Mouse (Mus musculus) kidney, embryonic 14.5 days (tissue): ENCODE results near the gene Sf3b3. TPM values are rescaled to one million over a fixed set of nuclear protein-coding genes. Genes with fewer than 3 reads are reported as not detected.
A peak's percentile ranks its signal among the peaks of the same experiment; 100 is the strongest.

ENCODE experiments used
- ATAC-seq: fragments of 200-750 bp; cut with Nextera tagmentation; 2 replicates; pipeline ENCODE4 v1.8.0; 2017; ENCODE audit warnings: moderate number of reproducible peaks, mild to moderate bottlenecking, moderate TSS enrichment, moderate library complexity; ENCODE audit not compliant: low FRiP score, low TSS enrichment
- H3K27ac ChIP-seq: fragments of 300-500 bp; sonication (generic); 2 replicates; pipeline ENCODE4 v1.5.1; 2014; ENCODE audit warnings: low read depth, mild to moderate bottlenecking, low read length, moderate library complexity, mixed read lengths
- H3K27me3 ChIP-seq: fragments of 300-500 bp; sonication (generic); 2 replicates; pipeline ENCODE4 v1.6.1; 2014; ENCODE audit warnings: mild to moderate bottlenecking, low read length; ENCODE audit not compliant: control insufficient read depth, insufficient read depth
- H3K36me3 ChIP-seq: fragments of 300-500 bp; sonication (generic); 2 replicates; pipeline ENCODE4 v1.6.1; 2014; ENCODE audit warnings: low read length, mixed read lengths; ENCODE audit not compliant: control insufficient read depth, insufficient read depth
- H3K4me1 ChIP-seq: fragments of 300-500 bp; sonication (generic); 2 replicates; pipeline ENCODE4 v1.6.1; 2014; ENCODE audit warnings: low read length, mixed read lengths; ENCODE audit not compliant: control insufficient read depth, insufficient read depth
- H3K4me2 ChIP-seq: fragments of 300-500 bp; sonication (generic); replicated peaks from 2 replicates; pipeline ENCODE4 v1.6.1; 2014; ENCODE audit warnings: low read depth, mild to moderate bottlenecking, low read length
- H3K4me3 ChIP-seq: fragments of 300-500 bp; sonication (generic); 2 replicates; pipeline ENCODE4 v1.5.1; 2014; ENCODE audit warnings: mild to moderate bottlenecking, low read length
- H3K9ac ChIP-seq: fragments of 300-500 bp; sonication (generic); 2 replicates; pipeline ENCODE4 v1.6.1; 2014; ENCODE audit warnings: low read depth, mild to moderate bottlenecking, low read length, moderate library complexity
- H3K9me3 ChIP-seq: fragments of 300-500 bp; sonication (generic); 2 replicates; pipeline ENCODE4 v1.6.1; 2016; ENCODE audit warnings: low read length; ENCODE audit not compliant: control insufficient read depth
- WGBS: fragments of 180-500 bp; shearing (Covaris S2); extraction: QIAGEN DNeasy Blood & Tissue Kit; methylation state at CpG from one replicate; pipeline ENCODE4 v1.1.7; 2014; 5-methylcytosine and 5-hydroxymethylcytosine counted together
- polyA plus RNA-seq: library from polyadenylated mRNA; unstranded; fragments of >200 nt; fragmentation: Nextera tagmentation; extraction: Ambion mirVana; gene quantifications from 2 replicates; pipeline ENCODE4 v1.2.1, GENCODE M21; 2014

Gene Sf3b3
- polyA plus RNA-seq, 1 experiment from 2014 or later, result 180 TPM

GRCm38 (mm10) chr8:110779924-110780718, 66.5 kb downstream of the Sf3b3 start:
- 77% methylated on average over 13 of the region's 13 CpGs for WGBS
- no peak overlapping the region for H3K27ac ChIP-seq
- no peak for ATAC-seq

GRCm38 (mm10) chr8:110776335-110776734, 70.3 kb downstream of the Sf3b3 start:
- no peaks in the 10 kb centered on the region for H3K36me3 ChIP-seq
- H3K4me2 ChIP-seq, result no peak overlapping the region
- 0 out of 2 replicates have a peak, but pooled peaks cover 3% of the 10 kb centered on the region for H3K9me3 ChIP-seq
- 94% methylated on average over 3 of the region's 3 CpGs for WGBS
- H3K27ac ChIP-seq, result no peak overlapping the region
- no peak for ATAC-seq
- no peak overlapping the region for H3K9ac ChIP-seq
- H3K4me1 ChIP-seq, result no peaks in the 10 kb centered on the region
- H3K27me3 ChIP-seq, result no peaks in the 10 kb centered on the region
- no peak overlapping the region for H3K4me3 ChIP-seq

More at GRCm38 (mm10) chr8:110779924-110780718, 66.5 kb downstream of the Sf3b3 start:
- Histone ChIP-seq H3K4me1 (no peaks in the 10 kb centered on the region), H3K27me3 (no peaks in the 10 kb centered on the region), H3K9ac (no peak overlapping the region), H3K36me3 (no peaks in the 10 kb centered on the region), H3K4me3 (no peak overlapping the region), H3K9me3 (no peaks in the 10 kb centered on the region), H3K4me2 (no peak overlapping the region)

- Histone ChIP-seq H3K9me3 (0 out of 2 replicates have a peak, but pooled peaks cover 3% of the 10 kb centered on the region), H3K4me2 (no peak overlapping the region), H3K4me1 (no peaks in the 10 kb centered on the region), H3K36me3 (no peaks in the 10 kb centered on the region), H3K27ac (no peak overlapping the region), H3K9ac (no peak overlapping the region), H3K4me3 (no peak overlapping the region), H3K27me3 (no peaks in the 10 kb centered on the region)
- ATAC-seq, result no peak
- 72% methylated on average over 3 of the region's 3 CpGs for WGBS
Observed at GRCm38 (mm10) chr8:110775721-110776120, 70.9 kb downstream of the Sf3b3 start.

GRCm38 (mm10) chr8:110775316-110775715, 71.3 kb downstream of the Sf3b3 start:
- no peak overlapping the region for H3K4me3 ChIP-seq
- H3K9ac ChIP-seq, result no peak overlapping the region
- no peak for ATAC-seq
- H3K36me3 ChIP-seq, result no peaks in the 10 kb centered on the region
- no peak overlapping the region for H3K27ac ChIP-seq
- no peak overlapping the region for H3K4me2 ChIP-seq
- no peaks in the 10 kb centered on the region for H3K27me3 ChIP-seq
- 79% methylated on average over 8 of the region's 8 CpGs for WGBS
- H3K4me1 ChIP-seq, result no peaks in the 10 kb centered on the region
- 0 out of 2 replicates have a peak, but pooled peaks cover 3% of the 10 kb centered on the region for H3K9me3 ChIP-seq

- no peak for ATAC-seq
- H3K9me3 ChIP-seq, result 0 out of 2 replicates have a peak, but pooled peaks cover 3% of the 10 kb centered on the region
- H3K4me3 ChIP-seq, result no peak overlapping the region
- H3K27me3 ChIP-seq, result no peaks in the 10 kb centered on the region
- peak overlapping the region; percentile 51; the same call in 1 of the 2 replicates for H3K27ac ChIP-seq
- no peaks in the 10 kb centered on the region for H3K4me1 ChIP-seq
- WGBS, result 84% methylated on average over 6 of the region's 6 CpGs
- H3K4me2 ChIP-seq, result no peak overlapping the region
- no peaks in the 10 kb centered on the region for H3K36me3 ChIP-seq
- no peak overlapping the region for H3K9ac ChIP-seq
Observed at GRCm38 (mm10) chr8:110774725-110775124, 71.9 kb downstream of the Sf3b3 start.

- Histone ChIP-seq H3K4me3 (no peak overlapping the region), H3K36me3 (no peaks in the 10 kb centered on the region), H3K9me3 (0 out of 2 replicates have a peak, but pooled peaks cover 3% of the 10 kb centered on the region), H3K9ac (no peak overlapping the region), H3K27me3 (no peaks in the 10 kb centered on the region), H3K4me2 (no peak overlapping the region), H3K27ac (peak overlapping the region; percentile 51; the same call in 1 of the 2 replicates), H3K4me1 (no peaks in the 10 kb centered on the region)
- peak; percentile 57 for ATAC-seq
- WGBS, result 60% methylated on average over 3 of the region's 3 CpGs
Observed at GRCm38 (mm10) chr8:110774047-110774446, 72.5 kb downstream of the Sf3b3 start.

GRCm38 (mm10) chr8:110772452-110772851, 74.1 kb downstream of the Sf3b3 start:
- H3K4me3 ChIP-seq, result no peak overlapping the region
- no peak for ATAC-seq
- H3K27me3 ChIP-seq, result no peaks in the 10 kb centered on the region
- WGBS, result 71% methylated on average over 7 of the region's 7 CpGs
- no peaks in the 10 kb centered on the region for H3K4me1 ChIP-seq
- H3K36me3 ChIP-seq, result no peaks in the 10 kb centered on the region
- H3K9me3 ChIP-seq, result 0 out of 2 replicates have a peak, but pooled peaks cover 3% of the 10 kb centered on the region
- H3K4me2 ChIP-seq, result no peak overlapping the region
- H3K27ac ChIP-seq, result no peak overlapping the region
- no peak overlapping the region for H3K9ac ChIP-seq

GRCm38 (mm10) chr8:110767261-110767660, 79.3 kb downstream of the Sf3b3 start:
- no peak overlapping the region for H3K4me2 ChIP-seq
- H3K9me3 ChIP-seq, result no peaks in the 10 kb centered on the region
- no peak overlapping the region for H3K9ac ChIP-seq
- H3K27ac ChIP-seq, result no peak overlapping the region
- H3K36me3 ChIP-seq, result no peaks in the 10 kb centered on the region
- ATAC-seq, result no peak
- no peaks in the 10 kb centered on the region for H3K4me1 ChIP-seq
- H3K4me3 ChIP-seq, result no peak overlapping the region
- WGBS, result 89% methylated on average over 6 of the region's 6 CpGs
- no peaks in the 10 kb centered on the region for H3K27me3 ChIP-seq

GRCm38 (mm10) chr8:110764671-110765070, 81.9 kb downstream of the Sf3b3 start:
- no peak overlapping the region for H3K27ac ChIP-seq
- no peak for ATAC-seq
- H3K4me2 ChIP-seq, result no peak overlapping the region
- no peak overlapping the region for H3K4me3 ChIP-seq
- H3K9ac ChIP-seq, result no peak overlapping the region
- H3K9me3 ChIP-seq, result no peaks in the 10 kb centered on the region
- no peaks in the 10 kb centered on the region for H3K36me3 ChIP-seq
- no peaks in the 10 kb centered on the region for H3K27me3 ChIP-seq
- 81% methylated on average over 3 of the region's 3 CpGs for WGBS
- no peaks in the 10 kb centered on the region for H3K4me1 ChIP-seq
